In the genomic region with DNA sequence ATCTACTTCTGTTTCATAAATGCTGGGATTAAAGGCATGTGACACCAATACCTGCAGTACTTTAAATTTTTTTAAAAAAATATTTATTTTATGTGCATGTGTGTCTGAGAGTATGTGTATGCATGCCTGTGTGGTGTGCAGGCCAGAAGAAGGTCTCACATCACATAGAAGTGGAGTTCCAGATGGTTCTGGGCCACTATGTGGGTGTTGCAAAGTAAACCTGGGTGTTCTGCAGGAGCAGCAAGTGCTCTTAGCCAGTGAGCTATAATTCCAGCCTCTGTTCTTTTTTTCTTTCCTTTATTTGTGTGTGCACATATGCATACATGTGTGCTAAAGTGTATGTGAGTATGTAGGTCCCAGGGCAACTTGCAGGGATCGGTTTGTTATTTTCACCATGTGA, we compare ENCODE assay signal across 25 mouse cellular contexts.
"Had no signal": no experiment of that assay in that cellular context is flagged by ENCODE, and none has a peak within 500 bp of the region (broad histone marks: within the 10 kb centered on the region; RNA-seq: fewer than 3 reads in every experiment).

No protein-coding gene starts in this region.

- ATAC-seq: hindbrain, embryonic 16.5 days; inflammation-experienced regulatory T-cells, adult 6 months; intestine, embryonic 15.5 days; intestine, postnatal 0 days; liver, embryonic 12.5 days had no signal

- H3K4me2 ChIP-seq: heart, embryonic 12.5 days; hindbrain, embryonic 12.5 days; hindbrain, embryonic 14.5 days; intestine, embryonic 15.5 days; limb, embryonic 13.5 days; limb, embryonic 15.5 days; liver, embryonic 12.5 days had no signal

- H3K9me3 ChIP-seq: heart, embryonic 10.5 days; heart, embryonic 12.5 days; hindbrain, embryonic 10.5 days; hindbrain, embryonic 12.5 days; intestine, embryonic 15.5 days; limb, embryonic 13.5 days; limb, embryonic 15.5 days; liver, embryonic 12.5 days had no signal

- H3K27me3 ChIP-seq: heart, embryonic 12.5 days; hindbrain, embryonic 12.5 days; intestine, embryonic 15.5 days; limb, embryonic 13.5 days; limb, embryonic 15.5 days; liver, embryonic 12.5 days had no signal

- H3K9ac ChIP-seq: heart, embryonic 12.5 days; hindbrain, embryonic 12.5 days; hindbrain, embryonic 14.5 days; intestine, embryonic 15.5 days; limb, embryonic 13.5 days; limb, embryonic 15.5 days; liver, embryonic 12.5 days had no signal

- H3K4me3 ChIP-seq: gastrocnemius, adult 2 months; heart, embryonic 10.5 days; heart, embryonic 12.5 days; hindbrain, embryonic 10.5 days; hindbrain, embryonic 12.5 days; intestine, embryonic 15.5 days; limb, embryonic 13.5 days; limb, embryonic 15.5 days; liver, embryonic 12.5 days had no signal

- H3K27ac ChIP-seq: gastrocnemius, adult 2 months; heart, embryonic 10.5 days; hindbrain, embryonic 10.5 days; hindbrain, embryonic 12.5 days; hindbrain, embryonic 14.5 days; intestine, embryonic 15.5 days; limb, embryonic 13.5 days; limb, embryonic 15.5 days; liver, embryonic 12.5 days had no signal

- H3K4me1 ChIP-seq: heart, embryonic 10.5 days; hindbrain, embryonic 10.5 days; intestine, embryonic 15.5 days; liver, embryonic 12.5 days had no signal

- DNase-seq: gastrocnemius, adult 2 months; gastrocnemius, postnatal 10 days; gastrocnemius, postnatal 25 days; heart, adult 18-20 months; heart, postnatal 10 days; heart, postnatal 4 days; kidney, adult 18-20 months; kidney, adult 8-10 months; kidney, postnatal 10 days; kidney, postnatal 25 days; kidney, postnatal 4 days; layer of hippocampus, postnatal 36 days; left cerebral cortex, postnatal 4 days had no signal

- H3K36me3 ChIP-seq: heart, embryonic 10.5 days; heart, embryonic 12.5 days; intestine, embryonic 15.5 days; limb, embryonic 15.5 days; liver, embryonic 12.5 days had no signal
